Mouse (Mus musculus): ENCODE data around the gene Psmd13.

DNA sequence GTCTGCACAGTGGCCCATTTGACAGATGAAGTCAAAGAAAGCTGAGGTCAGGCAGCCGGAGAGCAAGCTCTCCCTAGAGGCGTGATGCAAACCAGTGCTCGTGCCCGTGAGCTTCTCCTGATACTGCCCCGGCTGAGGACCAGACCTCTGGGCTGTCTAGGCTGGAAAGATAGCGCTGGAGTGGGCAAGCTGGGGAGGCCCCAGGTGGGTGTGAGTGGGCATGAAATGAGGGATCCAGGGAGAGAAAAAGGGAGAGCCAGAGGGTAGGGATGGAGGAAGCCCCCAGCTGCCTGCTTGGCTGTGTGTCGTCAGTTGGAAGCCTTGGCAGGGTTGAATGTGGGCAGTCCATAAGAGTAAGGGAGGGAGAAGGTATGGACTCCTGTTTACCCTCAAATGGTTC, 62.5 kb downstream of the Psmd13 start:
- TF ChIP-seq CTCF (IDR thresholded peaks at IDR 0.05; ENCODE audit: low read depth) (no peak), EP300 (IDR thresholded peaks at IDR 0.05; ENCODE audit: low read depth) (no peak)

All from liver, postnatal 0 days (tissue).